ENCODE assay signal across 17 mouse cellular contexts in genomic region chr12:73428171-73428570, GRCm38 (mm10).
DNase-seq lines count a peak whose midpoint lies in the region; ATAC-seq lines count a peak whose summit lies in the region.
"Had no signal": no experiment of that assay in that cellular context is flagged by ENCODE, and none has a peak within 500 bp of the region (broad histone marks: within the 10 kb centered on the region; RNA-seq: fewer than 3 reads in every experiment).

No protein-coding gene starts in this region.

- peak; percentile 33 for DNase-seq in gastrocnemius, postnatal 14 days
- no peak for DNase-seq in gastrocnemius, adult 18-20 months (ENCODE audit: low spot score)
- DNase-seq in lung, postnatal 25 days (ENCODE audit: low spot score) = no peak
- DNase-seq in embryonic facial prominence, embryonic 14.5 days (ENCODE audit: low spot score) = peak; percentile 77
- no peak for DNase-seq in layer of hippocampus, adult 9-11 months
- DNase-seq in urinary bladder, postnatal 25 days (ENCODE audit: low spot score) = no peak
- DNase-seq: adrenal gland, postnatal 36 days; cerebellum, postnatal 14 days; liver; lung, postnatal 14 days; right cerebral cortex, postnatal 4 days; thymus, postnatal 25 days had no signal

- H3K9me3 ChIP-seq in lung, embryonic 16.5 days (ENCODE audit: control insufficient read depth, low read length) = no peaks in the 10 kb centered on the region
- H3K9me3 ChIP-seq in embryonic facial prominence, embryonic 14.5 days (ENCODE audit: control insufficient read depth, low read length) = no peaks in the 10 kb centered on the region
- H3K9me3 ChIP-seq in limb, embryonic 15.5 days = no peaks in the 10 kb centered on the region
- H3K9me3 ChIP-seq: G1E; hindbrain, embryonic 15.5 days; midbrain, embryonic 13.5 days had no signal

- H3K27ac ChIP-seq in lung, embryonic 16.5 days (ENCODE audit: low read length) = no peak overlapping the region
- H3K27ac ChIP-seq in embryonic facial prominence, embryonic 14.5 days (replicated peaks; ENCODE audit: low read depth, low read length) = peak overlapping the region; percentile 72
- H3K27ac ChIP-seq in limb, embryonic 15.5 days = peak overlapping the region; percentile 76
- H3K27ac ChIP-seq: hindbrain, embryonic 15.5 days; midbrain, embryonic 13.5 days had no signal

- 56% methylated on average over 12 of the region's 12 CpGs for WGBS in lung, embryonic 16.5 days
- WGBS in embryonic facial prominence, embryonic 14.5 days = 31% methylated on average over 12 of the region's 12 CpGs
- 29% methylated on average over 12 of the region's 12 CpGs for WGBS in limb, embryonic 15.5 days

- intact Hi-C loops in gastrocnemius, postnatal 14 days (cut with DNase I; ENCODE audit: low total_unique reads) = no loop called here

- no peaks in the 10 kb centered on the region for H3K27me3 ChIP-seq in lung, embryonic 16.5 days (ENCODE audit: control insufficient read depth, insufficient read depth, low read depth, low read length)
- no peaks in the 10 kb centered on the region for H3K27me3 ChIP-seq in embryonic facial prominence, embryonic 14.5 days (replicated peaks; ENCODE audit: control insufficient read depth, insufficient read depth, low read length)
- H3K27me3 ChIP-seq in limb, embryonic 15.5 days = no peaks in the 10 kb centered on the region
- H3K27me3 ChIP-seq: hindbrain, embryonic 15.5 days; midbrain, embryonic 13.5 days had no signal

- peak; percentile 62; the same call in 1 of the 2 replicates for ATAC-seq in lung, embryonic 16.5 days (ENCODE audit: low read depth)
- ATAC-seq in embryonic facial prominence, embryonic 14.5 days (ENCODE audit: low read depth) = no peak
- no peak for ATAC-seq in limb, embryonic 15.5 days (ENCODE audit: insufficient number of reproducible peaks, low FRiP score, low TSS enrichment, low read depth)
- ATAC-seq: midbrain, embryonic 13.5 days had no signal

- H3K4me2 ChIP-seq in lung, embryonic 16.5 days (ENCODE audit: low read depth, low read length) = peak overlapping the region; percentile 29
- peak overlapping the region; percentile 47 for H3K4me2 ChIP-seq in embryonic facial prominence, embryonic 14.5 days (ENCODE audit: low read depth, low read length)
- H3K4me2 ChIP-seq in limb, embryonic 15.5 days = peak overlapping the region; percentile 32
- H3K4me2 ChIP-seq: hindbrain, embryonic 15.5 days; midbrain, embryonic 13.5 days had no signal

- H3K36me3 ChIP-seq in lung, embryonic 16.5 days (ENCODE audit: control insufficient read depth, insufficient read depth, low read length) = no peaks in the 10 kb centered on the region
- no peaks in the 10 kb centered on the region for H3K36me3 ChIP-seq in embryonic facial prominence, embryonic 14.5 days (ENCODE audit: control insufficient read depth, insufficient read depth, low read length)
- no peaks in the 10 kb centered on the region for H3K36me3 ChIP-seq in limb, embryonic 15.5 days
- H3K36me3 ChIP-seq: G1E; hindbrain, embryonic 15.5 days; midbrain, embryonic 13.5 days had no signal

- H3K9ac ChIP-seq in lung, embryonic 16.5 days (ENCODE audit: low read length) = no peak overlapping the region
- peak overlapping the region; percentile 34; the same call in 1 of the 2 replicates for H3K9ac ChIP-seq in embryonic facial prominence, embryonic 14.5 days (ENCODE audit: low read depth, low read length)
- H3K9ac ChIP-seq in limb, embryonic 15.5 days = no peak overlapping the region
- H3K9ac ChIP-seq: hindbrain, embryonic 15.5 days; midbrain, embryonic 13.5 days had no signal

- H3K4me3 ChIP-seq in lung, embryonic 16.5 days (ENCODE audit: low read length) = peak overlapping the region; percentile 20; the same call in 1 of the 2 replicates
- H3K4me3 ChIP-seq in embryonic facial prominence, embryonic 14.5 days (ENCODE audit: low read depth, low read length) = 0 out of 2 replicates have a peak overlapping the region, but pooled peaks have one; percentile 21
- H3K4me3 ChIP-seq in limb, embryonic 15.5 days = peak overlapping the region; percentile 11
- H3K4me3 ChIP-seq: hindbrain, embryonic 15.5 days; midbrain, embryonic 13.5 days had no signal

- H3K4me1 ChIP-seq in lung, embryonic 16.5 days (replicated peaks; ENCODE audit: control insufficient read depth, insufficient read depth, low read length) = no peaks in the 10 kb centered on the region
- H3K4me1 ChIP-seq in embryonic facial prominence, embryonic 14.5 days (ENCODE audit: control insufficient read depth, insufficient read depth, low read length) = peaks cover 18% of the 10 kb centered on the region; the same call in 1 of the 2 replicates
- peaks cover 20% of the 10 kb centered on the region for H3K4me1 ChIP-seq in limb, embryonic 15.5 days
- H3K4me1 ChIP-seq: hindbrain, embryonic 15.5 days; midbrain, embryonic 13.5 days had no signal

Comparison
In these comparisons a context has a peak if more than half of its experiments do, and no peak if none do; other contexts are left out.
1. DNase-seq: peak in gastrocnemius, postnatal 14 days (single experiment) and embryonic facial prominence, embryonic 14.5 days (single experiment); none in gastrocnemius, adult 18-20 months (single experiment), lung, postnatal 25 days (single experiment), layer of hippocampus, adult 9-11 months (single experiment) and urinary bladder, postnatal 25 days (single experiment).
2. Peak in every context shown above with its lines, with median percentiles within 50 percentile points of each other: H3K4me2 ChIP-seq and H3K4me3 ChIP-seq.